Mouse (Mus musculus): ENCODE measurements around the gene Rap1gap. TPM values are rescaled to one million over a fixed set of nuclear protein-coding genes. Genes with fewer than 3 reads are reported as not detected.

The Rap1gap gene
- polyA plus RNA-seq, 1 experiment, result 1.3 TPM

DNA sequence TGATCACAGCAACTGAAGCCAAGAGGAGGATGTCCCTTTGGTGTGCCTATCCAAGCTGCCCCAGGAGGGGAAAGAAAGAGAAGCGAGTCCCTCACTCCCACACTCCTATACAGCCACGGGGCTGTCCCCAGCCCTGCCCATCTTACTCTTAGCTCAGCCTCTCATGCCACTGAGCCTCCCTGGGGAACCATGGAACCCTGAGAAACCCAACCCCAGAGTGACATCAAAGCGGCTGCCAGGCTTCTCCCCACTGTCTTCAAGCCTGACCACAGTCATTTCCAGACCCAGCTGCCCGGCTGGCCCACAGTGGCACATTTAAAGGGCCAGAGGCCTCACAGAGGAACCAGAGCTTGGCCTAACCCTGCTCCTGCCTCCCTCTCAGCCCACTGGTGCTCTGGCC is 84.2 kb downstream of the Rap1gap start:
- Histone ChIP-seq H3K79me2 (ENCODE audit: control insufficient read depth, insufficient read depth) (no peaks in the 10 kb centered on the region), H3K36me3 (ENCODE audit: control insufficient read depth, insufficient read depth) (no peaks in the 10 kb centered on the region), H3K4me2 (ENCODE audit: low read depth) (peak overlapping the region; percentile 8), H3K27me3 (ENCODE audit: control insufficient read depth, insufficient read depth, insufficient read length) (peaks cover 49% of the 10 kb centered on the region), H3K4me3 (no peak overlapping the region), H3ac (ENCODE audit: control insufficient read depth, insufficient read length) (no peak overlapping the region)
- TF ChIP-seq SRF (IDR thresholded peaks at IDR 0.05; ENCODE audit: control insufficient read depth, insufficient read length, low read depth) (no peak), TCF3 (IDR thresholded peaks at IDR 0.05; ENCODE audit: insufficient read length, low read depth) (no peak), E2F4 (IDR thresholded peaks at IDR 0.05; ENCODE audit: insufficient read depth) (no peak), POLR2A (IDR thresholded peaks at IDR 0.05; ENCODE audit: insufficient read length, low read depth) (no peak), TCF12 (IDR thresholded peaks at IDR 0.05; ENCODE audit: insufficient read depth, poor library complexity, severe bottlenecking) (peak; percentile 13), MYOG (IDR thresholded peaks at IDR 0.05; ENCODE audit: control insufficient read depth in 1 of 3, insufficient read depth in 1 of 3, insufficient read length in 2 of 3, low read depth in 2 of 3) (peak in 2 of 3 experiments; percentile 27 to 73), MYOD1 (IDR thresholded peaks at IDR 0.05; ENCODE audit: control insufficient read depth in 1 of 3, insufficient read length in 2 of 3, low read depth in 2 of 3) (peak in 2 of 3 experiments; percentile 15 to 43)

DNA sequence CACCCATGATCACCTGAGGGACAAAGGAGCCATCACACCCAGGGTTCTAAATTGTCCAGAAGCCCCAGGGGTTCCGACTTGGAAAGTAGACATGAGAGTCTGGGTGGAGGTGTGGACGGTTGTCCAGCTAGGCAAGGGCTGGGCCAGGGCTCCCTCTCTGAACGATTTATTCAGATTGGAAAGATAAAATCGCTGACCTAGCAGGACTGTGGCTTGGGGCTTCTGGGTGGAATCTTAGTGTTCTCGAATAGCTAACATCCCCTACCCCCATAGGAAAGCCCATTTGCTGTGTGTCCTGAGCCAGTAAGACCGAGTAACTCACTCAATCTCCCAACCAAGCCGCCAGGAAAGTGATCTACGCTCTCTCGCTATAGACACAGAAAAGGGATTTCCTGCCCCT is 85.2 kb downstream of the Rap1gap start:
- Histone ChIP-seq H3K36me3 (ENCODE audit: control insufficient read depth, insufficient read depth) (no peaks in the 10 kb centered on the region), H3K27me3 (ENCODE audit: control insufficient read depth, insufficient read depth, insufficient read length) (peaks cover 54% of the 10 kb centered on the region), H3K79me2 (ENCODE audit: control insufficient read depth, insufficient read depth) (no peaks in the 10 kb centered on the region), H3K4me3 (no peak overlapping the region), H3K4me2 (ENCODE audit: low read depth) (peak overlapping the region; percentile 45), H3ac (ENCODE audit: control insufficient read depth, insufficient read length) (no peak overlapping the region)
- no peak for TF ChIP-seq POLR2AphosphoS2 (IDR thresholded peaks at IDR 0.05; ENCODE audit: insufficient read length, low read depth)
- no peak for TF ChIP-seq POLR2A (IDR thresholded peaks at IDR 0.05; ENCODE audit: insufficient read length, low read depth)
- no peak for TF ChIP-seq SRF (IDR thresholded peaks at IDR 0.05; ENCODE audit: control insufficient read depth, insufficient read length, low read depth)
- TF ChIP-seq E2F4 (IDR thresholded peaks at IDR 0.05; ENCODE audit: insufficient read depth), result no peak
- TF ChIP-seq CEBPB (IDR thresholded peaks at IDR 0.05; ENCODE audit: insufficient read depth, poor library complexity, severe bottlenecking), result no peak
- TF ChIP-seq MYOD1 (IDR thresholded peaks at IDR 0.05; ENCODE audit: control insufficient read depth in 1 of 3, insufficient read length in 2 of 3, low read depth in 2 of 3), result no peak
- no peak for TF ChIP-seq MYOG (IDR thresholded peaks at IDR 0.05; ENCODE audit: control insufficient read depth in 1 of 3, insufficient read depth in 1 of 3, insufficient read length in 2 of 3, low read depth in 2 of 3)
- no peak for TF ChIP-seq TCF3 (IDR thresholded peaks at IDR 0.05; ENCODE audit: insufficient read length, low read depth)
- no peak for TF ChIP-seq MAX (IDR thresholded peaks at IDR 0.05; ENCODE audit: low read depth)
- no peak for TF ChIP-seq USF1 (IDR thresholded peaks at IDR 0.05; ENCODE audit: low read depth)
- no peak for TF ChIP-seq REST (IDR thresholded peaks at IDR 0.05; ENCODE audit: insufficient read depth, insufficient read length)

DNA sequence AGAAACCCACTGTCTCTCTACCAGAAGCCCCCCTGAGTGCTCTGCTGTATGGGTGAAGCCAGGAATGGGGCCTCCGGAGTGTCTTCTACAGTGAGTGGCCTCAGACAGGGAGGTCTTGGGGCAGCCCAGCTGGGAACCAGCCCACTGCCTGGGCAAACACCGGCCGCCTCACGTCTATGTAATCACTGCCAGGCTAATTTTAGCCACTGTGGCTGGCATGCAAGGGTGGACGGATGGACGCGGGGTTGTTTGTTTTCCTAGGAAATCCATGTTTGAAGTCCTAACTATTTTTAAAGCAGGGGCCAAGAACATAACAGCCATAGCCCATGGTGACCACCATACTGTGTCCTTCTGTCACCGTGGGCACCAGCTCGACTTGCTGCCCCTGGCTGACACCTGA is 85.6 kb downstream of the Rap1gap start:
- Histone ChIP-seq H3ac (ENCODE audit: control insufficient read depth, insufficient read length) (no peak overlapping the region), H3K36me3 (ENCODE audit: control insufficient read depth, insufficient read depth) (no peaks in the 10 kb centered on the region), H3K4me3 (no peak overlapping the region), H3K4me2 (ENCODE audit: low read depth) (peak overlapping the region; percentile 45), H3K27me3 (ENCODE audit: control insufficient read depth, insufficient read depth, insufficient read length) (peaks cover 59% of the 10 kb centered on the region), H3K79me2 (ENCODE audit: control insufficient read depth, insufficient read depth) (no peaks in the 10 kb centered on the region)
- TF ChIP-seq POLR2AphosphoS2 (IDR thresholded peaks at IDR 0.05; ENCODE audit: insufficient read length, low read depth), result no peak
- no peak for TF ChIP-seq CEBPB (IDR thresholded peaks at IDR 0.05; ENCODE audit: insufficient read depth, poor library complexity, severe bottlenecking)
- TF ChIP-seq E2F4 (IDR thresholded peaks at IDR 0.05; ENCODE audit: insufficient read depth), result no peak
- no peak for TF ChIP-seq MYOD1 (IDR thresholded peaks at IDR 0.05; ENCODE audit: control insufficient read depth in 1 of 3, insufficient read length in 2 of 3, low read depth in 2 of 3)
- no peak for TF ChIP-seq TCF3 (IDR thresholded peaks at IDR 0.05; ENCODE audit: insufficient read length, low read depth)
- TF ChIP-seq MAX (IDR thresholded peaks at IDR 0.05; ENCODE audit: low read depth), result no peak
- TF ChIP-seq REST (IDR thresholded peaks at IDR 0.05; ENCODE audit: insufficient read depth, insufficient read length), result no peak
- no peak for TF ChIP-seq TCF12 (IDR thresholded peaks at IDR 0.05; ENCODE audit: insufficient read depth, poor library complexity, severe bottlenecking)
- TF ChIP-seq USF1 (IDR thresholded peaks at IDR 0.05; ENCODE audit: low read depth), result no peak
- no peak for TF ChIP-seq SRF (IDR thresholded peaks at IDR 0.05; ENCODE audit: control insufficient read depth, insufficient read length, low read depth)
- no peak for TF ChIP-seq MYOG (IDR thresholded peaks at IDR 0.05; ENCODE audit: control insufficient read depth in 1 of 3, insufficient read depth in 1 of 3, insufficient read length in 2 of 3, low read depth in 2 of 3)
- no peak for TF ChIP-seq POLR2A (IDR thresholded peaks at IDR 0.05; ENCODE audit: insufficient read length, low read depth)

DNA sequence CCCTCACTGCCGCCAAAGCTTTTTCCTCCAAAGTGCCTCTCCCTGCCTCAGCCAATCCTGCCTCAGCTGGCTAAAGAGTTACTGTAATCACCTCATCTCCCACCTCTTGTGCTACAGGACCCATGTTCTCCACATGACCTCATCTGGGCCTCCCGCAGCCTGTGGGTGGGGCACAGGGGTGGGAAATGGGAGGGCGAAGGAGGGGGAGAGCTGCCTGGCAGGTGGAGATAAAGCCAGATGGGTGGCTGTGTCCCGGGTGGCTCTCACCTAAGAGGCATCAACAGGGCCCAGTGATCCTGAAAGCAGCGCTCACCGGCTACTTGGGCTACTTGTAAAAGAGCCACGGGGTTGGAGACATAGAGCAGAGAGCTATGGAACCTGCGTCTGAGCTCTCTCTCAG is 86.8 kb downstream of the Rap1gap start:
- no peak overlapping the region for H3K4me3 ChIP-seq
- H3ac ChIP-seq (ENCODE audit: control insufficient read depth, insufficient read length), result no peak overlapping the region
- no peak overlapping the region for H3K4me2 ChIP-seq (ENCODE audit: low read depth)
- TF ChIP-seq MYOD1 (IDR thresholded peaks at IDR 0.05; ENCODE audit: control insufficient read depth in 1 of 3, insufficient read length in 2 of 3, low read depth in 2 of 3) (no peak), REST (IDR thresholded peaks at IDR 0.05; ENCODE audit: insufficient read depth, insufficient read length) (no peak), TCF3 (IDR thresholded peaks at IDR 0.05; ENCODE audit: insufficient read length, low read depth) (no peak), USF1 (IDR thresholded peaks at IDR 0.05; ENCODE audit: low read depth) (no peak), SRF (IDR thresholded peaks at IDR 0.05; ENCODE audit: control insufficient read depth, insufficient read length, low read depth) (no peak), POLR2AphosphoS2 (IDR thresholded peaks at IDR 0.05; ENCODE audit: insufficient read length, low read depth) (no peak), CEBPB (IDR thresholded peaks at IDR 0.05; ENCODE audit: insufficient read depth, poor library complexity, severe bottlenecking) (no peak), POLR2A (IDR thresholded peaks at IDR 0.05; ENCODE audit: insufficient read length, low read depth) (no peak), TCF12 (IDR thresholded peaks at IDR 0.05; ENCODE audit: insufficient read depth, poor library complexity, severe bottlenecking) (no peak), MAX (IDR thresholded peaks at IDR 0.05; ENCODE audit: low read depth) (no peak), E2F4 (IDR thresholded peaks at IDR 0.05; ENCODE audit: insufficient read depth) (no peak), MYOG (IDR thresholded peaks at IDR 0.05; ENCODE audit: control insufficient read depth in 1 of 3, insufficient read depth in 1 of 3, insufficient read length in 2 of 3, low read depth in 2 of 3) (no peak)
- no peaks in the 10 kb centered on the region for H3K79me2 ChIP-seq (ENCODE audit: control insufficient read depth, insufficient read depth)
- no peaks in the 10 kb centered on the region for H3K36me3 ChIP-seq (ENCODE audit: control insufficient read depth, insufficient read depth)
- peaks cover 57% of the 10 kb centered on the region for H3K27me3 ChIP-seq (ENCODE audit: control insufficient read depth, insufficient read depth, insufficient read length)
